Mouse (Mus musculus) small intestine, adult 10 weeks (tissue): ENCODE measurements around the gene Mief1. TPM values are rescaled to one million over a fixed set of nuclear protein-coding genes. Genes with fewer than 3 reads are reported as not detected.

Source experiments
- polyA plus RNA-seq: library from polyadenylated mRNA; stranded (reverse); fragments of 350-450 nt; fragmentation: Illumina TruSeq; extraction: RNeasy Lipid Tissue Mini Kit (QIAGEN cat#74804); gene quantifications from one replicate; pipeline ENCODE4 v1.2.3, GENCODE M21; 2014; ENCODE audit warnings: low replicate concordance

The Mief1 gene
- 26.3 TPM for polyA plus RNA-seq

GRCm38 (mm10) chr15:80233733-80234509 is at the start of gene Mief1:
Gene Mief1, plus strand, starts transcription at chr15:80234018.

GRCm38 (mm10) chr15:80235535-80235934 is 1.7 kb downstream of the Mief1 start, which contains the start of gene AC140267.1:
Gene AC140267.1, plus strand, starts transcription at chr15:80235835.

GRCm38 (mm10) chr15:80254847-80255645 is 21.2 kb downstream of the Mief1 start, which contains the start of gene Atf4:
Gene Atf4, plus strand, starts transcription at chr15:80255184.

GRCm38 (mm10) chr15:80263610-80264575 is 30.1 kb downstream of the Mief1 start, which contains the start of gene Rps19bp1:
Gene Rps19bp1, minus strand, starts transcription at chr15:80264315.

GRCm38 (mm10) chr15:80286851-80287415 is 53.1 kb downstream of the Mief1 start, which contains the start of gene Cacna1i:
Gene Cacna1i, plus strand, starts transcription at chr15:80287238.

Other genes with a start within 250 kb of the Mief1 start
- 0.22 TPM for gene Pdgfb, start 219.0 kb upstream of the Mief1 start, polyA plus RNA-seq
- gene Syngr1, start 142.7 kb upstream of the Mief1 start, polyA plus RNA-seq: 0.19 TPM
- gene Rpl3, start 142.2 kb upstream of the Mief1 start, polyA plus RNA-seq: 80.9 TPM
- 0.52 TPM for gene Tab1, start 100.9 kb upstream of the Mief1 start, polyA plus RNA-seq
- gene Mgat3, start 60.3 kb upstream of the Mief1 start, polyA plus RNA-seq: 28.1 TPM
- not detected for gene AC140267.1, start 1.8 kb downstream of the Mief1 start, polyA plus RNA-seq
- gene Atf4, start 21.2 kb downstream of the Mief1 start, polyA plus RNA-seq: 62.4 TPM
- not detected for gene Rps19bp1, start 30.3 kb downstream of the Mief1 start, polyA plus RNA-seq
- gene Cacna1i, start 53.2 kb downstream of the Mief1 start, polyA plus RNA-seq: not detected